Mouse (Mus musculus) adipocyte (in vitro differentiated cells): ENCODE results near the gene Tmem247.
A peak's percentile ranks its signal among the peaks of the same experiment; 100 is the strongest.

ENCODE experiments used
- DNase-seq: peaks from one replicate; pipeline ENCODE4 v3.0.0-alpha.2; 2016; ENCODE audit warnings: low spot score

Tmem247 gene

GRCm38 (mm10) chr17:86917048-86917447, at the start of gene Tmem247:
TSS of gene Tmem247 (plus strand) at chr17:86917348.
- DNase-seq = no peak

- DNase-seq = no peak
Measured at GRCm38 (mm10) chr17:86870586-86870985, 46.6 kb upstream of the Tmem247 start.

- DNase-seq = no peak
Measured at GRCm38 (mm10) chr17:86872643-86873042, 44.5 kb upstream of the Tmem247 start.

GRCm38 (mm10) chr17:86876940-86877339, 40.2 kb upstream of the Tmem247 start:
- no peak for DNase-seq

GRCm38 (mm10) chr17:86877747-86878146, 39.4 kb upstream of the Tmem247 start:
- no peak for DNase-seq

GRCm38 (mm10) chr17:86880056-86880455, 37.1 kb upstream of the Tmem247 start:
- no peak for DNase-seq

- no peak for DNase-seq
Measured at GRCm38 (mm10) chr17:86880461-86881044, 36.6 kb upstream of the Tmem247 start.

- DNase-seq = no peak
Measured at GRCm38 (mm10) chr17:86895191-86895590, 22.0 kb upstream of the Tmem247 start.

GRCm38 (mm10) chr17:86897486-86898165, 19.5 kb upstream of the Tmem247 start:
- DNase-seq = no peak

GRCm38 (mm10) chr17:86899821-86900220, 17.3 kb upstream of the Tmem247 start:
- DNase-seq = no peak

GRCm38 (mm10) chr17:86900564-86900963, 16.6 kb upstream of the Tmem247 start:
- DNase-seq = no peak

GRCm38 (mm10) chr17:86902399-86903067, 14.6 kb upstream of the Tmem247 start:
- DNase-seq = no peak

- no peak for DNase-seq
Measured at GRCm38 (mm10) chr17:86903596-86903995, 13.6 kb upstream of the Tmem247 start.

GRCm38 (mm10) chr17:86904206-86904605, 12.9 kb upstream of the Tmem247 start:
- no peak for DNase-seq

- DNase-seq = no peak
Measured at GRCm38 (mm10) chr17:86905297-86906135, 11.6 kb upstream of the Tmem247 start.

- DNase-seq = peak; percentile 90
Measured at GRCm38 (mm10) chr17:86906136-86906461, 11.0 kb upstream of the Tmem247 start.

- no peak for DNase-seq
Measured at GRCm38 (mm10) chr17:86906601-86907000, 10.5 kb upstream of the Tmem247 start.

- DNase-seq = no peak
Measured at GRCm38 (mm10) chr17:86907092-86907491, 10.1 kb upstream of the Tmem247 start.

- DNase-seq = no peak
Measured at GRCm38 (mm10) chr17:86908316-86908715, 8.8 kb upstream of the Tmem247 start.

- DNase-seq = peak; percentile 54
Measured at GRCm38 (mm10) chr17:86909733-86910495, 7.2 kb upstream of the Tmem247 start.

- no peak for DNase-seq
Measured at GRCm38 (mm10) chr17:86911261-86911660, 5.9 kb upstream of the Tmem247 start.
